Mouse (Mus musculus) liver, embryonic 14.5 days (tissue): ENCODE measurements at regions not wholly inside any gene's neighbourhood (a gene's known extent, or its start where the extent isn't known, plus 50 kb on each side); places are given as distances from the start of the nearest gene placed in this dataset.

ENCODE experiments used
- ATAC-seq: fragments of 200-750 bp; cut with Nextera tagmentation; 2 replicates; pipeline ENCODE4 v1.8.0; 2017; ENCODE audit warnings: moderate number of reproducible peaks, mild to moderate bottlenecking, moderate library complexity; ENCODE audit not compliant: insufficient read depth
- DNase-seq, 3 experiments: peaks; one replicate each; pipeline ENCODE4 v3.0.0-alpha.2; 2012 to 2013; ENCODE audit warnings: low read depth in 3 of 3, low spot score in 3 of 3
- H3K27ac ChIP-seq: fragments of 300-500 bp; sonication (generic); 2 replicates; pipeline ENCODE4 v1.5.1; 2014; ENCODE audit warnings: moderate library complexity, mild to moderate bottlenecking, control low read depth, inconsistent platforms
- H3K27me3 ChIP-seq: fragments of 300-500 bp; sonication (generic); 2 replicates; pipeline ENCODE4 v1.6.1; 2014; ENCODE audit warnings: mild to moderate bottlenecking, low read length, moderate library complexity; ENCODE audit not compliant: control insufficient read depth, insufficient read depth
- H3K36me3 ChIP-seq: fragments of 300-500 bp; sonication (generic); replicated peaks from 2 replicates; pipeline ENCODE4 v1.6.1; 2014; ENCODE audit warnings: low read depth; ENCODE audit not compliant: control insufficient read depth, insufficient read depth
- H3K4me1 ChIP-seq, 2 experiments: fragments of 200-500 bp in 1 of 2; fragments of 300-500 bp in 1 of 2; sonication (generic) in 1 of 2; replicated peaks; 2 replicates each; pipeline ENCODE4 v1.6.1; 2012 to 2014; ENCODE audit warnings: antibody characterized with exemption in 1 of 2, inconsistent platforms in 1 of 2, low read length in 1 of 2; ENCODE audit not compliant: control insufficient read depth in 2 of 2, insufficient read depth in 2 of 2
- H3K4me2 ChIP-seq: fragments of 300-500 bp; sonication (generic); 2 replicates; pipeline ENCODE4 v1.6.1; 2014; ENCODE audit warnings: low read depth, mild to moderate bottlenecking, control low read depth, moderate library complexity
- H3K4me3 ChIP-seq, 2 experiments: fragments of 200-500 bp in 1 of 2; fragments of 300-500 bp in 1 of 2; sonication (generic) in 1 of 2; 2 replicates each; pipeline ENCODE4 v1.5.1; 2012 to 2014; ENCODE audit warnings: low read depth in 2 of 2, low read length in 2 of 2, mild to moderate bottlenecking in 2 of 2, control low read depth in 1 of 2, inconsistent platforms in 1 of 2, moderate library complexity in 1 of 2; ENCODE audit not compliant: insufficient read depth in 1 of 2
- H3K9ac ChIP-seq: fragments of 300-500 bp; sonication (generic); replicated peaks from 2 replicates; pipeline ENCODE4 v1.6.1; 2014; ENCODE audit warnings: mild to moderate bottlenecking, control low read depth, moderate library complexity
- H3K9me3 ChIP-seq: fragments of 300-500 bp; sonication (generic); 2 replicates; pipeline ENCODE4 v1.6.1; 2016; ENCODE audit warnings: low read length, mixed read lengths; ENCODE audit not compliant: control insufficient read depth
- CTCF ChIP-seq: IDR thresholded peaks from 2 replicates; pipeline ENCODE4 v1.5.1; 2016; ENCODE audit warnings: antibody characterized with exemption, low read depth, control low read depth
- EP300 ChIP-seq: IDR thresholded peaks from 2 replicates; pipeline ENCODE4 v1.6.1; 2016; ENCODE audit warnings: antibody characterized with exemption, low read depth
- WGBS: fragments of 180-500 bp; shearing (Covaris S2); extraction: QIAGEN DNeasy Blood & Tissue Kit; methylation state at CpG from one replicate; pipeline ENCODE4 v1.1.7; 2014; ENCODE audit not compliant: insufficient replicate concordance; 5-methylcytosine and 5-hydroxymethylcytosine counted together

DNA sequence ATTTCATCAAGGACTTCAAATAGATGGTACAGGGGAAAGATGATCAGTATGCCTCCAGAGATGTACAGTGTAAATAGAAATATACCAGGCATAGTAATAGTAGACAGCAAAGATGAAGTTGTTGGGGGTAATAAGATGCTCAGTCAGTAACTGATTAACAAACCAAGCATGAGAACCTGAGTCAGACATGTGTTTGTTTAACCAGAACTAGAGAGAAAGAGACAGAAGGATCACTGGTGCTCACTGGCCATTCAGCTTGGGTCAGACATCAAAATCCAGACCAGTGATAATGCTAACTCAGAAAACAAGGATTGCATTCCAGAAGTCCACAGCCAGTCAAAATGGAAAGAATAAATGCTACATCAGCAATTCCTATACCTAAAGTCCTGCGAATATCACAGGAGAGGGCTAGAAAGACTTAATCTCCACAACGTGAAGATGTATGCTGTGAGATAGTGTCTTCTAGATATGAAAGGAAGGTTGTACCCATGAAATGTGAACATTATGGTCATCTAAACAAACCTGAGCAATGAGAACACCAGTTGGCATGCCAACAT lies 320.6 kb upstream of the Gm10306 start:
- Histone ChIP-seq H3K27me3 (no peaks in the 10 kb centered on the region), H3K27ac (no peak overlapping the region), H3K4me3 (no peak overlapping the region), H3K36me3 (no peaks in the 10 kb centered on the region), H3K9me3 (no peaks in the 10 kb centered on the region), H3K4me1 (no peaks in the 10 kb centered on the region), H3K4me2 (no peak overlapping the region), H3K9ac (no peak overlapping the region)
- DNase-seq = no peak
- WGBS = 60% methylated on average over 2 of the region's 2 CpGs
- ATAC-seq = no peak
- TF ChIP-seq CTCF (no peak), EP300 (no peak)

GRCm38 (mm10) chr4:94256026-94256425 lies 300.3 kb upstream of the Gm10306 start:
- ATAC-seq (no peak), DNase-seq (no peak)
- no peak overlapping the region for H3K9ac ChIP-seq
- 49% methylated on average over 1 of the region's 1 CpGs for WGBS
- no peak for TF ChIP-seq EP300
- TF ChIP-seq CTCF = no peak
- no peaks in the 10 kb centered on the region for H3K36me3 ChIP-seq
- no peak overlapping the region for H3K4me3 ChIP-seq
- H3K27ac ChIP-seq = no peak overlapping the region
- no peaks in the 10 kb centered on the region for H3K9me3 ChIP-seq
- H3K27me3 ChIP-seq = no peaks in the 10 kb centered on the region
- no peaks in the 10 kb centered on the region for H3K4me1 ChIP-seq
- no peak overlapping the region for H3K4me2 ChIP-seq

DNA sequence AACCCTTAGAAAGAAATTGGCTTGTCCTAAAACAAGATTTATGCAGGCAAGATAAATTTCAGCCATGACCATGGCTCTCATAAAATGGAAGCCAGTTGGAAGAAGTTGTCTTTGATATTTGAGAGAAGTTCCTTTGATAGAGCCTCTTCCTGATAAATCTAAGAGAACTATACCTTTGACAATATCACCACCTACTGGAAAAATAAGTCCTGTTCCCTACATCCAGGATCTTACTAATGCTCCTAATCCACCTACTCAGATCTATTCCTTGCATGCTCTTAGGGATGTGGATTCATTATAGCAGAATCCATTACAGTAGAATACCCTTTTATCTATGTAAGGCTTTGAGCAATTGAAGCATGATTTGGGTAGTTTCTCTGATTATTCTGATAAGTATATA lies 295.2 kb upstream of the Gm10306 start:
- ATAC-seq (no peak), DNase-seq (no peak)
- Histone ChIP-seq H3K4me2 (no peak overlapping the region), H3K9ac (no peak overlapping the region), H3K9me3 (no peaks in the 10 kb centered on the region), H3K4me1 (no peaks in the 10 kb centered on the region), H3K36me3 (no peaks in the 10 kb centered on the region), H3K27ac (no peak overlapping the region), H3K27me3 (no peaks in the 10 kb centered on the region), H3K4me3 (no peak overlapping the region)
- no peak for TF ChIP-seq EP300
- TF ChIP-seq CTCF = no peak

GRCm38 (mm10) chr4:94281732-94282131 lies 274.6 kb upstream of the Gm10306 start:
- no peak for ATAC-seq
- no peak for DNase-seq
- Histone ChIP-seq H3K9me3 (no peaks in the 10 kb centered on the region), H3K4me3 (no peak overlapping the region), H3K4me2 (no peak overlapping the region), H3K27me3 (no peaks in the 10 kb centered on the region), H3K9ac (no peak overlapping the region), H3K27ac (no peak overlapping the region), H3K4me1 (no peaks in the 10 kb centered on the region), H3K36me3 (no peaks in the 10 kb centered on the region)
- TF ChIP-seq EP300 (no peak), CTCF (no peak)

DNA sequence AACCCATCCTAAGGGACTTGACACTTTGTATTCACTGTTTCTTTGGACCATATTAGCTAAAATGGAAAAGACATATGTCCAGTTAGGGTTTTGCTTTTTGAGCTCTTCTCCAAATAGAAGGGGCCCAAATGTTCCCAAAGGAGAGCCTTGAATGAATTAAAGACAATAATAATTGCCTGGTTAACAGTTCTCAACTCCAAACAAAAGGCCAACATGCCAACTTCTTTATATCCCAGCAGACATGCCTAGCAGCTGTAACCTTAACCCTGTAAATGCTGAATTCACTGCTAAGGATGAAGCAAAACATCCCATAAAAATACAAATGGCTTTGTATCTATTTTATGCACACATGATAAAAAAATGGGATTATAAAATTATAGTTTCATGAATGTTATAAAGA lies 264.2 kb upstream of the Gm10306 start:
- no peak overlapping the region for H3K4me2 ChIP-seq
- TF ChIP-seq EP300 (no peak), CTCF (no peak)
- H3K9me3 ChIP-seq = no peaks in the 10 kb centered on the region
- H3K36me3 ChIP-seq = no peaks in the 10 kb centered on the region
- H3K9ac ChIP-seq = no peak overlapping the region
- H3K27me3 ChIP-seq = no peaks in the 10 kb centered on the region
- no peaks in the 10 kb centered on the region for H3K4me1 ChIP-seq
- H3K4me3 ChIP-seq = no peak overlapping the region
- H3K27ac ChIP-seq = no peak overlapping the region
- no peak for ATAC-seq
- DNase-seq = no peak

DNA sequence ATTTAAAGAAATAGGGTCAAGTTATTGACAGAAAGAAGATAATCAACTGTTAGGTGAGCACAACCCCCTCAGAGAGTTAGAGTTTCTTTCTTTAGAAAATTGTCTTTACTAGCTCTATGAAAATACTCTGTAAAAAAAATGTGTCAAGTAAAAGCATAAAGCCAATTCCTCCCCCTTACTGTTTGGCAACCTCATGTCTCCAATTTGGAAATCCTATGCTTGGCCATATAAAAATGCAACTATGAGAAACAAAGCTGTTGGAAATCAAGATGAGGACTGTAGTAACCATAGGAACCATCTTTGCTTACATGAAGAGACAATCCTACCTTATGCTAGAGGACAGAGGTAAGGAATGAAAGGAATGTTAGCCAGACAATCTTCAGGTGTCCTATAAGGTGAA lies 239.0 kb upstream of the Gm10306 start:
- Histone ChIP-seq H3K9me3 (no peaks in the 10 kb centered on the region), H3K4me2 (no peak overlapping the region), H3K27me3 (no peaks in the 10 kb centered on the region), H3K36me3 (no peaks in the 10 kb centered on the region), H3K27ac (no peak overlapping the region), H3K4me3 (no peak overlapping the region), H3K9ac (no peak overlapping the region), H3K4me1 (no peaks in the 10 kb centered on the region)
- DNase-seq = no peak
- ATAC-seq = no peak
- TF ChIP-seq EP300 (no peak), CTCF (no peak)
